Mouse (Mus musculus) embryonic fibroblast, embryonic 13.5 days (primary cell): Measurements from ENCODE around the gene Bcat2.

ENCODE experiments used
- CTCF ChIP-seq: IDR thresholded peaks from 2 replicates; pipeline ENCODE4 v1.5.1; 2011; ENCODE audit warnings: mild to moderate bottlenecking, control low read depth, low read length, moderate library complexity, borderline replicate concordance; ENCODE audit not compliant: insufficient read depth
- POLR2A ChIP-seq: IDR thresholded peaks from 2 replicates; pipeline ENCODE4 v1.6.1; 2011; ENCODE audit warnings: low read depth, mild to moderate bottlenecking, control low read depth, low read length, moderate library complexity

DNA sequence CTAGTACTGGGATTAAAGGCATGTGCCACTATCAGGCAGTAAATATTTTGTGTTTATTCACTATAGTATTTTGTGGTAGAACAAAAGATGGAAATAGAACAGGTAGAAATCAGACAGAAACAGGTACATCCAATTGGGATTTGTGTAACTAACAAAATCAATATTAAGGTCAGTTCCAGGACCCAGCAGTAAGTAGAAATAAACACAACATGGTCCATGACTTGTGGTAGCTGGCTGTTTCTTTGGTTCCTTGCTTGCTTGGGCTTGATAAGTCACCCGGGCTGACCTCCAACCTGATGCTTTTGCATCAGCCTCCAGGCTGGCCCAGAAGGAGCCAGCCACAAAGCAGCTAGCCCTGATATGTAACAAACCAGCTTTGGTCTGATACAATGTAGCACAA is 39.6 kb downstream of the Bcat2 start:
- TF ChIP-seq CTCF (no peak), POLR2A (no peak)
